Mouse (Mus musculus) hindbrain, embryonic 14.5 days (tissue): Measurements from ENCODE around the gene Cd151. TPM values are rescaled to one million over a fixed set of nuclear protein-coding genes. Genes with fewer than 3 reads are reported as not detected.

ENCODE experiments used
- ATAC-seq: fragments of 200-750 bp; cut with Nextera tagmentation; 2 replicates; pipeline ENCODE4 v1.8.0; 2017; ENCODE audit warnings: moderate number of reproducible peaks, mild to moderate bottlenecking, moderate TSS enrichment, moderate library complexity; ENCODE audit not compliant: low FRiP score
- DNase-seq: peaks from one replicate; pipeline ENCODE4 v3.0.0-alpha.2; 2015; ENCODE audit warnings: low spot score
- H3K27ac ChIP-seq: fragments of 300-500 bp; sonication (generic); 2 replicates; pipeline ENCODE4 v1.5.1; 2014; ENCODE audit warnings: mild to moderate bottlenecking, moderate library complexity
- H3K27me3 ChIP-seq: fragments of 300-500 bp; sonication (generic); 2 replicates; pipeline ENCODE4 v1.6.1; 2014; ENCODE audit warnings: mild to moderate bottlenecking, low read length, mixed read lengths; ENCODE audit not compliant: control insufficient read depth, insufficient read depth
- H3K36me3 ChIP-seq: fragments of 300-500 bp; sonication (generic); replicated peaks from 2 replicates; pipeline ENCODE4 v1.6.1; 2014; ENCODE audit not compliant: control insufficient read depth, insufficient read depth
- H3K4me1 ChIP-seq: fragments of 300-500 bp; sonication (generic); replicated peaks from 2 replicates; pipeline ENCODE4 v1.6.1; 2014; ENCODE audit warnings: antibody characterized with exemption, low read length, mixed read lengths; ENCODE audit not compliant: control insufficient read depth, insufficient read depth
- H3K4me2 ChIP-seq: fragments of 300-500 bp; sonication (generic); replicated peaks from 2 replicates; pipeline ENCODE4 v1.6.1; 2014; ENCODE audit warnings: mild to moderate bottlenecking, moderate library complexity
- H3K4me3 ChIP-seq: fragments of 300-500 bp; sonication (generic); replicated peaks from 2 replicates; pipeline ENCODE4 v1.5.1; 2014; ENCODE audit warnings: mild to moderate bottlenecking, low read length
- H3K9ac ChIP-seq: fragments of 300-500 bp; sonication (generic); 2 replicates; pipeline ENCODE4 v1.6.1; 2014
- H3K9me3 ChIP-seq: fragments of 300-500 bp; sonication (generic); 2 replicates; pipeline ENCODE4 v1.6.1; 2016; ENCODE audit warnings: low read length; ENCODE audit not compliant: control insufficient read depth
- WGBS: fragments of 180-500 bp; shearing (Covaris S2); extraction: QIAGEN DNeasy Blood & Tissue Kit; methylation state at CpG from one replicate; pipeline ENCODE4 v1.1.7; 2014; 5-methylcytosine and 5-hydroxymethylcytosine counted together
- polyA plus RNA-seq: library from polyadenylated mRNA; unstranded; fragments of >200 nt; fragmentation: Nextera tagmentation; extraction: Ambion mirVana; gene quantifications from 2 replicates; pipeline ENCODE4 v1.2.1, GENCODE M21; 2014

Gene Cd151
- polyA plus RNA-seq, result 47.0 and 50.4 TPM in 2 replicates

DNA sequence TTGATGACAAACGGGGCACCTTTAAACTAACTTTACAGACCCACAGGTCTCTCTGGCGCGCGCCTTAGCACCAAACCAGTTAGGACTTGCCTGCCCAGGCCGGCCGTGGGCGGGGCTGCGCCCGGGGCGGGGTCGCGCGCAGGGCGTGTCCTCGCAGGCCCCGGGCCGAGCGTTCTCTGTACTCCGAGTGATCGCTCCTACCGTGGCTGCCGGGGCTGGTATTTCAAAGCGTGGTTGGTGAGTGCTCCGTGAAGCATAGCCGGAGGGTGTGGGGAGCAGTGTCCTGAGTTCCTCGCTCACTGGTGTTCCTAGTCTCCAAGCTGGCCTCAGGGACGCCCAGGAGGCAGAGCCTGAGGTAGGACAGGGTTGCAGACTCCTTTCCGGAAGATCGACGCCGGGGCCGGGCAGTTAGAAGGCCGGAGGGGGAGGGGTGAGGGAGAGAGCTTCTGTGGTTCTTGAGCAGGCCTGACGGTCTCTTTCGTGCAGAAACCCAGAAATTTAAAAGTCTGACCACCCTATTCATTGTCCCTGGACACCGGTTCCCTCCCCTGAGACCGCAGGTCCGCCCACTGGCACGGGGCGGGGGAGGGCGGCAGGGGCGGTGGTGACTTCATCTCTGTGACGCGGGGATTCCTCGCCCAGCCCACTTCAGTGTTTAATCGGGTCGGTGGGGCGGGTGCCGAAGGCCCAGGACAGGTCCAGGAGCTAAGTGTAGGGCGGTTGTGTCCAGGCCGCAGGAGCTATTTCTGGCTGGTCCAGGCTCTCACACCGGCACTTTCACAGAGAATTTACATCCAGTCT is at the start of gene Cd151:
Gene Cd151, plus strand, starts transcription at position 163 of the 801 bp plus-strand sequence.
- peak within 1 kb of the TSS; percentile 35 for H3K4me3 ChIP-seq
- H3K27me3 ChIP-seq, result peaks cover 46% of the 10 kb centered on the region
- DNase-seq, result peak; percentile 63
- no peaks in the 10 kb centered on the region for H3K9me3 ChIP-seq
- under 1% methylated on average over 52 of the region's 52 CpGs for WGBS
- peak within 1 kb of the TSS; percentile 89 for H3K27ac ChIP-seq
- peaks cover 30% of the 10 kb centered on the region for H3K4me1 ChIP-seq
- H3K9ac ChIP-seq, result peak within 1 kb of the TSS; percentile 74
- H3K36me3 ChIP-seq, result peaks cover 26% of the 10 kb centered on the region
- H3K4me2 ChIP-seq, result peak within 1 kb of the TSS; percentile 71
- peak; percentile 62 for ATAC-seq

DNA sequence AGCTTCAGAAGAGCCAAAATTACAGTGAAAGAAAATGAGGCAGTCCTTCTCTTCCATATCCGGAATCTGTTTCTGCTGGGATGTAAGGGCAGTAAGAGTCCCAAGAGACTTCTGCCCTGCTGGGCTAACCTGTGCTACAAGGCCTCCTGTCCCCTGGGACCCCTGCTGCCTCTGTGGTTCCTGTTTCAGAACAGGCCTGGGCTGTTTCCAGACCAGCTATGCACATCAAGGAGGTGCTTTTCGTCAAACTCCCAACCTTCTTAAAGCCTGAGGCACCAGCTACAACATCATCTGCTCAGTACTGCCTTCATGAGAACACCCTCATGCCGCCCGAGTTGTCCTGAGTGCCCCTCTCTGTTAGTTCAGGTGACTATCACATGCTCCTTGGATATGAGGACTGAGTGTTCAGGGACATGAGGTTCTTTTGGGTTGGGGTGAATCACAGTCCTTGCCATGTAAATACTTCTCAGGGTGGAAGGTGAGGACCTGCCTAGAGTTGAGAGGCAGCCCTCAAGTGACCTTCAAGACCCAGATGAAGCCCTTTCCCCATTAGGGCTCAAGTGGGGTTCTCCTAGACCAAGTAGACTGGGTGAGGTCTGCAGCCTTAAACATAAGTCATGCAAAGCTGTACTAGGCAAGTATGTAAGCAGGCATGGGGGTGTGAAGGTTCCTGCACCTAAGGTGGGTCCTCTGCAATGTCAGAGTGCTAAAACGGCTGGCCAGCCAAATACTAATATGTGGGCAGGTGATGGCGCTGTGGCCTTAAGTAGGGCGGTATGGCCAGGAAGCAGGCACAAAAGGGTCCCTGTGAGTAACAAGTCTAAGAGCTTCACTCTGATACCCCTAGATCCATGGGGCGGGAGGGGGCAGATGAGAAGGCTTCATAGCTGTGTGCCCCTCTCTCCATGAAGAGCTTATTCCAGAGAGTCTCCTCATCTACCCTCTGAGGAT is 49.2 kb upstream of the Cd151 start:
- no peak overlapping the region for H3K4me2 ChIP-seq
- H3K4me3 ChIP-seq, result no peak overlapping the region
- H3K9ac ChIP-seq, result no peak overlapping the region
- DNase-seq (no peak), ATAC-seq (no peak)
- H3K27ac ChIP-seq, result no peak overlapping the region
- H3K9me3 ChIP-seq, result no peaks in the 10 kb centered on the region
- WGBS, result 72% methylated on average over 8 of the region's 8 CpGs
- no peaks in the 10 kb centered on the region for H3K36me3 ChIP-seq
- peaks cover 8% of the 10 kb centered on the region for H3K4me1 ChIP-seq
- H3K27me3 ChIP-seq, result no peaks in the 10 kb centered on the region

DNA sequence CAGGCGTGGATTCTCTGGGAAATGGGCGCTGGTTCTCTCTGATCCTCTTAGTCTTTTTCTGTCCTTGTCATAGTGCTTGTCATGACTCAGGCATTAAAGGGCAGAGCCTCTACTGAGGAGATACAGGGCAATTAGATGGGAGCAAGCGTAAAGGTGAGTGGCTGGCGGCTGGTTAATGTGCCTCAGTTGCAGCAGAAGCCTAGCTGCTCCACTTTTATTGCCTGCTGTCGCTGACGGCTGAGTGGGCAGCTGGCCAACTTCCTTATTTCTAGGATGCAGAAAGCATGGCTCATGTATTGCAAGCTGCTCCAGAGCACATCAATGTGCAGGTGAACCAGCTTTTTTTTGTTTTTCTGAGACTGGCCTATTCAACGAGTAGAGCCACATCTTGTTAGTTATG is 48.2 kb upstream of the Cd151 start:
- H3K9ac ChIP-seq, result no peak overlapping the region
- DNase-seq (no peak), ATAC-seq (no peak)
- H3K4me2 ChIP-seq, result no peak overlapping the region
- no peak overlapping the region for H3K27ac ChIP-seq
- H3K27me3 ChIP-seq, result no peaks in the 10 kb centered on the region
- H3K4me1 ChIP-seq, result peaks cover 5% of the 10 kb centered on the region; the same call in 1 of the 2 replicates
- 78% methylated on average over 7 of the region's 7 CpGs for WGBS
- no peaks in the 10 kb centered on the region for H3K9me3 ChIP-seq
- H3K4me3 ChIP-seq, result no peak overlapping the region
- H3K36me3 ChIP-seq, result no peaks in the 10 kb centered on the region

DNA sequence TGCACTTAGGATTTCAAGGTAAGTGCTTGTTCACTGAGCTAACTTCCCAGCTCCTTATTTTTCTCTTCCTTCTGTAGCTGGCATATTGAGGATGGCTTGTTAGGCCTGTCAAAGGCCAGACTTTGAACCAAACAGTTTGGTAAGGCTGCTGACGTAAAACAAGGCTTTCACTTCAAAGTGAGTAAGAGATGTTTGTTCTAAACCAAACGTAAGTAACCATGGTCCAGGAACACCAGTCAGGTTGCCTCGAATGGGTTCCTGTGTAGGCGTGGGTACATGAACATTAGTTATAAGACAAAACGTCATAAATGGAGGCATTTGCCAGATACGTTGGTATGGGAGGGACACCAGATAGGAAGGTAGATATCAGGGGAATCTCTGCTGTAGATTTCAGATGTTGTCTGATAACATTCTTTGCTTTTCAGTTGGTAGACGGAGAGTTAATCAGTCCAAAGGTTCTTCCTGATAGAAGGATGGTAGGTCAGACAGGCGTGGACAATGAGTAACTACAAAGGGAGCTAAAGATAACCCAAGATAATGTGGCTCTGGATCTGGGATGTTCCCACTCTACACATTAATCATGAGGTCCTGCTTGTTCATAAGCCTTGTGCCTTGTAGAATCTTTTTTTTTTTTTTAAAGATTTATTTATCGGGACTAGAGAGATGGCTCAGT is 47.0 kb upstream of the Cd151 start:
- WGBS, result 86% methylated on average over 9 of the region's 9 CpGs
- Histone ChIP-seq H3K27me3 (no peaks in the 10 kb centered on the region), H3K9me3 (no peaks in the 10 kb centered on the region), H3K27ac (no peak overlapping the region), H3K36me3 (no peaks in the 10 kb centered on the region), H3K4me3 (no peak overlapping the region), H3K9ac (no peak overlapping the region), H3K4me1 (no peaks in the 10 kb centered on the region), H3K4me2 (no peak overlapping the region)
- DNase-seq (no peak), ATAC-seq (no peak)

DNA sequence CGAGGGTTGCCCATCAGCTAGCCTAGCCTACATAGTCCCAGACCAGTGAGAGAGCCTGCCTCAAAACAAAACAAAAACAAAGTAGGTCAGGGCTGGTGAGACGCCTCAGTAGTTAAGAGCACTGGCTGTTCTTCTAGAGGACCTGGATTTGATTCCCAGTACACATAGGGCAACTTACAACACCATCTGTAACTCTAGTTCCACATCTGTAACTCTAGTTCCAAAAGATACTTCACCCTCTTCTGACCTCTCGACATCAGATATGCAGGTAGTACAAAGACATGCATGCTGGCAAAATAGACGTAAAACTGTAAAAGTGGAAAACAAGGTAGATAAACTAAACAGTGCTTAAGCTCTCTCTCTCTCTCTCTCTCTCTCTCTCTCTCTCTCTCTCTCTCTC is 43.4 kb upstream of the Cd151 start:
- H3K36me3 ChIP-seq, result peaks cover 13% of the 10 kb centered on the region
- no peak overlapping the region for H3K27ac ChIP-seq
- no peak overlapping the region for H3K4me2 ChIP-seq
- peaks cover 8% of the 10 kb centered on the region for H3K4me1 ChIP-seq
- H3K27me3 ChIP-seq, result no peaks in the 10 kb centered on the region
- no peaks in the 10 kb centered on the region for H3K9me3 ChIP-seq
- H3K4me3 ChIP-seq, result no peak overlapping the region
- ATAC-seq (no peak), DNase-seq (no peak)
- 75% methylated on average over 4 of the region's 4 CpGs for WGBS
- H3K9ac ChIP-seq, result no peak overlapping the region

DNA sequence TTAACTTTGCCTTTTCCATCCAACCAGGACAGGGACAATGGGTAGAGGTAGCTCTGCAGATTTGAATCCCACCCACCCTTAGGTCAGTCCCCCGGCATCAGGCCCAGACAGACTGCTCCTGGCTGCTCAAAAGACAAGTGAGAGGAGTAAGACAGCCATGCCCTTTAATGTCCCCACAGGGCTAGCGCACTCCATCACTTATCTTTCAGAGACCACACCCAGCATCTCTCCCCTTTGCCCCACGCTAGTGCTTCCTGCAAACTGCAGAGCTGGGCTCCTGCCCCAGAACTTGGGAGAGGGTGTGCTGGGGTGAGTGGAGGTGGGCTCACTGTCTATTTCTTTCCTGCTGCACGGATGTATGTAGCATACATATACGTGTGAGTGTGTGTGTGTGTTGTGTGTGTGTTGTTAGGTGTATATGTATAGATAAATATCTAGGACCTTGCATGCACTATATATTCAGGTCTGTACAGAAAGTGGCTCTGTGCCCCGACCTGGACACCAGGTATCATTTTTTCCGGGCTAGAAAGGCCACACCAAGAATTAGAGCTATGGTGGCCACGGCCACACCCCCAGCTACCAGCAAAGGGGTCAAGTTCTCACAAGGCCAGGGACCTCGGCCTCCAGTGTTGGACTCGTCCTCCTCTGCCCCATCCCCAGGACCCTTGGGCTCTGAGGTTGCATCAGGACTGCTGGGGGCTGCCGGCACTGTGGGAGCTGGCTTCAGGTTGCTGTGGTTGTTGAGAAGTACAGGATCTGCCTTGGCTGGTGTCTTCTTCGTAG is 40.1 kb upstream of the Cd151 start:
- Histone ChIP-seq H3K9ac (no peak overlapping the region), H3K4me1 (peaks cover 11% of the 10 kb centered on the region), H3K27ac (no peak overlapping the region), H3K9me3 (no peaks in the 10 kb centered on the region), H3K4me3 (no peak overlapping the region), H3K27me3 (no peaks in the 10 kb centered on the region), H3K4me2 (no peak overlapping the region), H3K36me3 (peaks cover 34% of the 10 kb centered on the region)
- DNase-seq (no peak), ATAC-seq (no peak)
- 87% methylated on average over 12 of the region's 12 CpGs for WGBS

DNA sequence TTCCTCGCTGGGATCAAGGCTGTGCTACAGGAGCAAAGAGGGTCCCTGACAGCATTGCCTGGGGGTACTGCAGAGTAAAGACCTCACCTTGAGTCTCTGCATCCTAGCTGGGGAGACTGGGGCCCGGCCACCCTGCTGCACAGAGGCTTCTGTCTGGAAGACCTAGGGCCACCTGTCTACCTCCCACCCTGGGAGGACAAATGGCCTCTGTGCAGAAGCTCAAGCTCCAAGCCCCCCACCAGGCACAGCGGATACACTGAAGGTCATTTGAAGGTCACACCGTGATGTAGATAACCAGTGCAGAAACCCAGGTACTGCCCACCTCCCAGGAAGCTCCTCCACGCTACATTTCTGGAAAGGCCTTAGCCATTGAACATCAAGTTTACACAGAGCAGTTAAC is 38.5 kb upstream of the Cd151 start:
- Histone ChIP-seq H3K9me3 (no peaks in the 10 kb centered on the region), H3K36me3 (peaks cover 50% of the 10 kb centered on the region), H3K9ac (peak overlapping the region; percentile 85), H3K4me1 (peaks cover 17% of the 10 kb centered on the region), H3K4me2 (peak overlapping the region; percentile 92), H3K27me3 (no peaks in the 10 kb centered on the region), H3K4me3 (peak overlapping the region; percentile 58), H3K27ac (peak overlapping the region; percentile 80)
- DNase-seq, result no peak
- 53% methylated on average over 5 of the region's 5 CpGs for WGBS
- no peak for ATAC-seq

DNA sequence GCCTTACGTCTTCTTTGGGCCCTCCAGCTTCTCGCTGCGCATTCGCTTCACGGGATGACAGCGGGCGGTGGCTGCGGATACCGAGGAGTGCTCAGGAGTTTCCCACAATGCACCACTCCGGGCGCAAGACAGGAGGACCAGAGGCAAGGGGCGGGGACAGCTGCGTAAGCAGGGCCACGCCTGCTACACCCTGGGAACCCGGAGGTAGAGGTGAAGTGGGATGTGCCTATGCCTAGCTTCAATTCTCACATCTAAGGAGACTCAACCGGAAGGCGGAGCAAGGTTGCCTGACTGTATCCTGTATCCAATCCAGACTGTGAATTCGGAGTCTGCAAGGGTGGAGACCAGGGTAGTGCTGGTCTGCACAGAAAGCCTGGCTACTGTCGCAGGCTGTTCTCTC is 37.9 kb upstream of the Cd151 start, which contains the start of gene Cend1:
Gene Cend1, minus strand, starts transcription at position 182 of the 400 bp plus-strand sequence.
- ATAC-seq, result peak; percentile 87
- H3K36me3 ChIP-seq, result peaks cover 52% of the 10 kb centered on the region
- 3% methylated on average over 19 of the region's 19 CpGs for WGBS

More for the DNA sequence above, 37.9 kb upstream of the Cd151 start, which contains the start of gene Cend1:
- peak within 1 kb of the TSS; percentile 80 for H3K27ac ChIP-seq
- H3K4me1 ChIP-seq, result peaks cover 23% of the 10 kb centered on the region
- peak within 1 kb of the TSS; percentile 58 for H3K4me3 ChIP-seq
- peak within 1 kb of the TSS; percentile 92 for H3K4me2 ChIP-seq
- peak within 1 kb of the TSS; percentile 85 for H3K9ac ChIP-seq
- DNase-seq, result peak; percentile 76
- no peaks in the 10 kb centered on the region for H3K27me3 ChIP-seq
- H3K9me3 ChIP-seq, result no peaks in the 10 kb centered on the region
